Mouse (Mus musculus) small intestine, adult 2 months (tissue): ENCODE data around the gene Rxfp3.
"Not testable (repeated sequence)": the region's sequence is repeated elsewhere in the genome, so short reads cannot be mapped to it uniquely, and the experiment has no call there.

Experiments
- CTCF ChIP-seq: fragments of 200-500 bp; IDR thresholded peaks from 2 replicates; pipeline ENCODE4 v1.5.1; 2012; ENCODE audit warnings: low read depth, mild to moderate bottlenecking, control low read depth, inconsistent platforms, low read length, moderate library complexity, mixed read lengths; ENCODE audit not compliant: insufficient replicate concordance, insufficient read length; ENCODE audit errors: extremely low read depth
- POLR2A ChIP-seq: fragments of 200-500 bp; IDR thresholded peaks from 2 replicates; pipeline ENCODE4 v1.6.1; 2012; ENCODE audit warnings: low read depth, mild to moderate bottlenecking, control low read depth, inconsistent platforms, low read length, moderate library complexity

DNA sequence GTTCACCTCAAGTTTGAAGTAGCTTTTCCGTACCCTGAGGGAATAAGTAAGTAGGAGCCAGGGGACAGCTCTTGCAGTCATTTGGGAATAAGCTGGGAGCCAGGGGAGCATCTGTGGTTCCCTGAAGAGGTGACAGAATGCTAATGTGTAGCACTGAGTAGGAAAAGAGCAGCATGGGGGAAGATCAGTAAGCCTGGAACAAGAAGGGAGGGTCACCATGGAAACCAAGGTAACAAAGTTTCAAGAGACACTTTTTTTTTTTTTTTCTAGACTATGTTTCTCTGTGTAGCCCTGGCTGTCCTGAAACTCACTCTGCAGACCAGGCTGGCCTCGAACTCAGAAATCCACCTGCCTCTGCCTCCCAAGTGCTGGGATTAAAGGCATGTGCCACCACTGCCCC, 51.3 kb downstream of the Rxfp3 start:
- not testable (repeated sequence) for TF ChIP-seq CTCF, POLR2A
